Mouse (Mus musculus): ENCODE measurements around the gene Myl6. TPM values are rescaled to one million over a fixed set of nuclear protein-coding genes. Genes with fewer than 3 reads are reported as not detected.
A peak's percentile ranks its signal among the peaks of the same experiment; 100 is the strongest.
"Not testable (repeated sequence)": the region's sequence is repeated elsewhere in the genome, so short reads cannot be mapped to it uniquely, and the experiment has no call there.

Gene Myl6
- total RNA-seq, 1 experiment from 2014 or later: 800 TPM

GRCm38 (mm10) chr10:128510301-128510700 is 16.4 kb upstream of the Myl6 start:
- no peak for DNase-seq

GRCm38 (mm10) chr10:128509831-128510230 is 15.9 kb upstream of the Myl6 start:
- no peak for DNase-seq

- no peak for DNase-seq
These were observed 15.3 kb upstream of the Myl6 start for GRCm38 (mm10) chr10:128509203-128509602.

GRCm38 (mm10) chr10:128508260-128508659 is 14.3 kb upstream of the Myl6 start:
- DNase-seq: no peak

- no peak for DNase-seq
These were observed 12.0 kb upstream of the Myl6 start for GRCm38 (mm10) chr10:128505974-128506373.

GRCm38 (mm10) chr10:128505371-128505667 is 11.4 kb upstream of the Myl6 start:
- not testable (repeated sequence) for DNase-seq

- no peak for DNase-seq
These were observed 10.9 kb upstream of the Myl6 start for GRCm38 (mm10) chr10:128504641-128505370.

- DNase-seq: no peak
These were observed 10.1 kb upstream of the Myl6 start for GRCm38 (mm10) chr10:128504012-128504411.

GRCm38 (mm10) chr10:128503532-128503931 is 9.6 kb upstream of the Myl6 start:
- DNase-seq: no peak

GRCm38 (mm10) chr10:128502341-128502740 is 8.4 kb upstream of the Myl6 start:
- peak; percentile 83 for DNase-seq

- DNase-seq: peak; percentile 77
These were observed 5.2 kb upstream of the Myl6 start for GRCm38 (mm10) chr10:128499116-128499671.

GRCm38 (mm10) chr10:128498590-128498989 is 4.6 kb upstream of the Myl6 start, which contains the start of gene Myl6b:
Gene Myl6b, minus strand, starts transcription at chr10:128498685.
- peak; percentile 97 for DNase-seq

- no peak for DNase-seq
These were observed 3.3 kb upstream of the Myl6 start for GRCm38 (mm10) chr10:128497134-128497737.

GRCm38 (mm10) chr10:128496509-128497077 is 2.6 kb upstream of the Myl6 start:
- DNase-seq: no peak

GRCm38 (mm10) chr10:128495903-128496302 is 2.0 kb upstream of the Myl6 start:
- no peak for DNase-seq

- no peak for DNase-seq
These were observed 1.3 kb upstream of the Myl6 start for GRCm38 (mm10) chr10:128495270-128495669.

GRCm38 (mm10) chr10:128494667-128495245 is 811 bp upstream of the Myl6 start:
- DNase-seq: no peak

GRCm38 (mm10) chr10:128493319-128493694 is 638 bp downstream of the Myl6 start:
- no peak for DNase-seq

GRCm38 (mm10) chr10:128492633-128493311 is 1.2 kb downstream of the Myl6 start:
- DNase-seq: peak; percentile 71

- DNase-seq: not testable (repeated sequence)
These were observed 1.9 kb downstream of the Myl6 start for GRCm38 (mm10) chr10:128492051-128492450.

- peak; percentile 53 for DNase-seq
These were observed 2.5 kb downstream of the Myl6 start for GRCm38 (mm10) chr10:128491495-128491894.

GRCm38 (mm10) chr10:128490912-128491311 is 3.0 kb downstream of the Myl6 start:
- no peak for DNase-seq

All from adrenal gland, postnatal 14 days (tissue).